Mouse (Mus musculus) kidney, postnatal 0 days (tissue): ENCODE measurements around the gene Aco2. TPM values are rescaled to one million over a fixed set of nuclear protein-coding genes. Genes with fewer than 3 reads are reported as not detected.

Experiments
- ATAC-seq: fragments of 200-750 bp; cut with Nextera tagmentation; replicated peaks from 2 replicates; pipeline ENCODE4 v1.8.0; 2017; ENCODE audit warnings: low read depth, moderate number of reproducible peaks, moderate TSS enrichment, moderate library complexity; ENCODE audit not compliant: low FRiP score
- DNase-seq: peaks from one replicate; pipeline ENCODE4 v3.0.0-alpha.2; 2016; ENCODE audit warnings: low spot score
- H3K27ac ChIP-seq: fragments of 300-500 bp; sonication (generic); 2 replicates; pipeline ENCODE4 v1.5.1; 2014; ENCODE audit warnings: mild to moderate bottlenecking
- H3K27me3 ChIP-seq: fragments of 300-500 bp; sonication (generic); 2 replicates; pipeline ENCODE4 v1.6.1; 2014; ENCODE audit warnings: low read length, mixed read lengths; ENCODE audit not compliant: insufficient read depth
- H3K36me3 ChIP-seq: fragments of 300-500 bp; sonication (generic); 2 replicates; pipeline ENCODE4 v1.6.1; 2014; ENCODE audit warnings: low read length, mixed read lengths; ENCODE audit not compliant: insufficient read depth
- H3K4me1 ChIP-seq: fragments of 300-500 bp; sonication (generic); replicated peaks from 2 replicates; pipeline ENCODE4 v1.6.1; 2014; ENCODE audit warnings: antibody characterized with exemption, low read length, mixed read lengths; ENCODE audit not compliant: insufficient read depth
- H3K4me2 ChIP-seq: fragments of 300-500 bp; sonication (generic); 2 replicates; pipeline ENCODE4 v1.6.1; 2014; ENCODE audit warnings: mild to moderate bottlenecking, low read length, moderate library complexity, mixed read lengths
- H3K4me3 ChIP-seq: fragments of 300-500 bp; sonication (generic); replicated peaks from 2 replicates; pipeline ENCODE4 v1.5.1; 2014; ENCODE audit warnings: low read depth, low read length
- H3K9ac ChIP-seq: fragments of 300-500 bp; sonication (generic); 2 replicates; pipeline ENCODE4 v1.6.1; 2014; ENCODE audit warnings: low read depth, low read length
- H3K9me3 ChIP-seq: fragments of 300-500 bp; sonication (generic); replicated peaks from 2 replicates; pipeline ENCODE4 v1.6.1; 2016; ENCODE audit warnings: low read length, inconsistent platforms, mixed read lengths
- CTCF ChIP-seq: IDR thresholded peaks from 2 replicates; pipeline ENCODE4 v1.5.1; 2016; ENCODE audit warnings: antibody characterized with exemption, low read depth, mild to moderate bottlenecking, moderate library complexity
- WGBS: fragments of 180-500 bp; shearing (Covaris S2); extraction: QIAGEN DNeasy Blood & Tissue Kit; methylation state at CpG from one replicate; pipeline ENCODE4 v1.1.7; 2014; 5-methylcytosine and 5-hydroxymethylcytosine counted together
- polyA plus RNA-seq: library from polyadenylated mRNA; unstranded; fragments of >200 nt; fragmentation: Nextera tagmentation; extraction: Ambion mirVana; gene quantifications from 2 replicates; pipeline ENCODE4 v1.2.1, GENCODE M21; 2015

Gene Aco2
- polyA plus RNA-seq, 1 experiment from 2014 or later: 263 TPM

GRCm38 (mm10) chr15:81851375-81851774, 20.7 kb upstream of the Aco2 start:
- WGBS: 93% methylated on average over 15 of the region's 15 CpGs
- Histone ChIP-seq H3K27me3 (no peaks in the 10 kb centered on the region), H3K36me3 (peaks cover 37% of the 10 kb centered on the region), H3K9ac (no peak overlapping the region), H3K4me3 (no peak overlapping the region), H3K27ac (no peak overlapping the region), H3K9me3 (no peaks in the 10 kb centered on the region), H3K4me1 (0 out of 2 replicates have a peak, but pooled peaks cover 7% of the 10 kb centered on the region), H3K4me2 (no peak overlapping the region)
- DNase-seq (no peak), ATAC-seq (no peak)
- no peak for TF ChIP-seq CTCF

GRCm38 (mm10) chr15:81852411-81853000, 19.6 kb upstream of the Aco2 start:
- Histone ChIP-seq H3K4me1 (0 out of 2 replicates have a peak, but pooled peaks cover 7% of the 10 kb centered on the region), H3K4me3 (no peak overlapping the region), H3K27ac (peak overlapping the region; percentile 31; the same call in 1 of the 2 replicates), H3K9ac (no peak overlapping the region), H3K36me3 (peaks cover 33% of the 10 kb centered on the region), H3K4me2 (no peak overlapping the region), H3K9me3 (no peaks in the 10 kb centered on the region), H3K27me3 (no peaks in the 10 kb centered on the region)
- no peak for DNase-seq
- TF ChIP-seq CTCF: no peak
- 80% methylated on average over 9 of the region's 9 CpGs for WGBS
- no peak for ATAC-seq

- no peaks in the 10 kb centered on the region for H3K9me3 ChIP-seq
These were observed 19.0 kb upstream of the Aco2 start for GRCm38 (mm10) chr15:81853081-81853480.

GRCm38 (mm10) chr15:81856030-81856790, 15.9 kb upstream of the Aco2 start:
- no peaks in the 10 kb centered on the region for H3K27me3 ChIP-seq
- peak overlapping the region; percentile 88 for H3K9ac ChIP-seq
- H3K4me2 ChIP-seq: peak overlapping the region; percentile 79
- DNase-seq (peak; percentile 96), ATAC-seq (peak; percentile 86)
- H3K27ac ChIP-seq: peak overlapping the region; percentile 96
- peaks cover 9% of the 10 kb centered on the region for H3K36me3 ChIP-seq
- no peak for TF ChIP-seq CTCF
- 0 out of 2 replicates have a peak, but pooled peaks cover 7% of the 10 kb centered on the region for H3K4me1 ChIP-seq
- H3K9me3 ChIP-seq: no peaks in the 10 kb centered on the region
- under 1% methylated on average over 28 of the region's 28 CpGs for WGBS
- H3K4me3 ChIP-seq: peak overlapping the region; percentile 83

More at GRCm38 (mm10) chr15:81853081-81853480, 19.0 kb upstream of the Aco2 start:
- WGBS: 77% methylated on average over 7 of the region's 7 CpGs
- Histone ChIP-seq H3K27me3 (no peaks in the 10 kb centered on the region), H3K27ac (0 out of 2 replicates have a peak overlapping the region, but pooled peaks have one; percentile 31), H3K4me1 (0 out of 2 replicates have a peak, but pooled peaks cover 7% of the 10 kb centered on the region), H3K4me3 (no peak overlapping the region), H3K36me3 (peaks cover 33% of the 10 kb centered on the region), H3K4me2 (no peak overlapping the region), H3K9ac (no peak overlapping the region)
- DNase-seq (no peak), ATAC-seq (no peak)
- no peak for TF ChIP-seq CTCF

- no peaks in the 10 kb centered on the region; the same call in 1 of the 2 replicates for H3K36me3 ChIP-seq
- peak overlapping the region; percentile 96 for H3K27ac ChIP-seq
- peak overlapping the region; percentile 83 for H3K4me3 ChIP-seq
- DNase-seq: peak; percentile 30
- ATAC-seq: no peak
- TF ChIP-seq CTCF: no peak
- peak overlapping the region; percentile 79 for H3K4me2 ChIP-seq
- 0 out of 2 replicates have a peak, but pooled peaks cover 7% of the 10 kb centered on the region for H3K4me1 ChIP-seq
- WGBS: 0% methylated on average over 14 of the region's 14 CpGs
- no peaks in the 10 kb centered on the region for H3K27me3 ChIP-seq
- H3K9ac ChIP-seq: peak overlapping the region; percentile 88
- H3K9me3 ChIP-seq: no peaks in the 10 kb centered on the region
These were observed 15.0 kb upstream of the Aco2 start for GRCm38 (mm10) chr15:81856938-81857723.

GRCm38 (mm10) chr15:81857724-81858116, 14.4 kb upstream of the Aco2 start:
- peak overlapping the region; percentile 83 for H3K4me3 ChIP-seq
- H3K27ac ChIP-seq: peak overlapping the region; percentile 96
- no peaks in the 10 kb centered on the region for H3K36me3 ChIP-seq
- H3K9me3 ChIP-seq: no peaks in the 10 kb centered on the region
- peak overlapping the region; percentile 79 for H3K4me2 ChIP-seq
- ATAC-seq (0 out of 2 replicates have a peak, but pooled peaks have one; percentile 6), DNase-seq (peak; percentile 77)
- TF ChIP-seq CTCF: no peak
- WGBS: under 1% methylated on average over 33 of the region's 33 CpGs
- no peaks in the 10 kb centered on the region for H3K27me3 ChIP-seq
- peak overlapping the region; percentile 88 for H3K9ac ChIP-seq
- H3K4me1 ChIP-seq: 0 out of 2 replicates have a peak, but pooled peaks cover 7% of the 10 kb centered on the region
